Mouse (Mus musculus): ENCODE data around the gene Ints14.
"Not testable (repeated sequence)": the region's sequence is repeated elsewhere in the genome, so short reads cannot be mapped to it uniquely, and the experiment has no call there.

Gene Ints14

GRCm38 (mm10) chr9:65018588-65019121 lies 58.0 kb downstream of the Ints14 start:
- in situ Hi-C loops (cut with MboI, MseI): no loop called here

DNA sequence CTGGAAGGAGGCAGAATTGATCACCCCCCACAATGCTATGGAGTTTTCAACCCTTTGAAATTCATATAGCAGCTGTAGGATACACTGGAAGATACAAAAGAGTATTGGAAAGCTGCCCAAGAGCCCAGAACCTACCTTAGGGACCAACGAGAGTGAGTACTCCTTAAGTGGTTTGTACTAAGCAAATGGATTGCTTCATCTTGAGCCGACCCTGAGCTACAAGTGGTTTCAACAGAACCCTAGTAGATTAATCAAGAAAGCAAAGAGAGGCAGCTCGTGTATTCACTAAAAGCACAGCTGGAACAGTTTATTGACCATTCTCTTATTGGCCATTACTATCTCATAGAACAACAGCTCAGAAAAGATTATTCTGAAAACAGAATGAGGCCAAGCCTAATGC lies 58.4 kb downstream of the Ints14 start:
- in situ Hi-C loops (cut with MboI, MseI): no loop called here

- in situ Hi-C loops (cut with MboI, MseI): no loop called here
These were observed 59.4 kb downstream of the Ints14 start for GRCm38 (mm10) chr9:65020128-65020527.

DNA sequence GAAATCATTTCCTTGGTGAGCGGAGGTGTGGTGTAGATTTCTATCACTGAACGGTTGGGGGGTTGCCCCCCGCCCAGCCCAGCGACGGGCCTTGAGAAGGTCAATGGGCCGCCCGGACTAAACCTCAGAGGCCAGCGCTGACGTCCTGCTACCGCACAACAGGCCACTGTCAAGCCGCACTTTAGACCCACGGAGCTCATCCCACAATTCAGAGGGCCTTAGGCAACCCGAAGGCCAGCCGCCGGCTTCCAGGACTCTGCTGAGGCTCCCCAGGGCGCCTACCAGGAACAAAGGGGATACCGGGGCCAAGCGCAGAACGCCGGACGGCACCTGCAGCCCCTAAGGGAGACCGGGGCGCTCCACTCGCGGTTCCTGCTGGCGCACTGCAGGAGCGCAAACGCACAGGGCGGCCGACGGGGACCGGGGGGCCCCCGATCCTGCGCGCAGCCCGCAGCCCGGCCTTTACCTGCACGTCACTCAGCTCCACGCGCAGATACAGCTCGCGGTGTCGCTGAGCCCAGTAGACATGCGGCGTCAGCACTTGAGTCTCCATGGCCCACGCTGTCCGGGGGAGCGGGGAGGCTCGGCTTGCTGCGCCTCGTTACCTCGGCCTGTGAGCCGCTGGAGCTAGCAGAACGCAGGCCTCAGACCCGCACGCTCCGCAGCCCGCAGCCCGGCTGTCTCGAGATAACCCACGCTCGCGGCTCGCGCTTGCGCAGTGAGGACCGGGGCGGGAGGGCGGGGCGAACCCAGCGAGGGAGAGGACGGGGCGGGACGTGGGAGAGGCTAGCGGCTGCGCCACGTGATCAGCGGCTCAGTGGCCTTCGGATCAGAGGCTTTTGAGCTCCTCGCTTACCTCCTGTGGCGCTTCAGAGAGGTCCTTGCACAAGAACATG lies 60.5 kb downstream of the Ints14 start, which contains the start of gene Hacd3:
Hacd3 (minus strand) TSS at position 703 of the 896 bp plus-strand sequence.
- in situ Hi-C loops (cut with MboI, MseI): no loop called here

GRCm38 (mm10) chr9:65021887-65022579 lies 61.3 kb downstream of the Ints14 start:
- in situ Hi-C loops (cut with MboI, MseI): no loop called here

- in situ Hi-C loops (cut with MboI, MseI): no loop called here
These were observed 62.0 kb downstream of the Ints14 start for GRCm38 (mm10) chr9:65022580-65023135.

GRCm38 (mm10) chr9:65023447-65023846 lies 62.7 kb downstream of the Ints14 start:
- in situ Hi-C loops (cut with MboI, MseI): no loop called here

DNA sequence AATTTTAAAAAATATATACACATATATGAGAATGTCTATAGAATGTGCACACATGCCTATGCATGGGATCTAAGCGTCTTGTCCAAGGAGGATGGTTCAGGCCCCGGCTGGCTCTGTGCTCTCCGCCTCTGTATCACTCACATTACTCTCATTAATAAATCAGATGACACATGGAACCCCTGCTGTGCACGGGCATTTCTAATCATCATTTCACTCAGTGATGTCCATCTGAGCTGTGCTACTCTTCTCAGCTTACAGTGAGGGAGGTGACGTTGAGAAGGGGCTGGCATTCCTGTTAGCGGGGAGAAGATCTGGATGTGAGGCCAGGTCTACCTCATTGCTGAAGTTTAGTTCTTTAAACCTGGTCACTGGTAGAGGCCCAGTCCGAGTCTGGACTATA lies 66.5 kb downstream of the Ints14 start:
- in situ Hi-C loops (cut with MboI, MseI): no loop called here

DNA sequence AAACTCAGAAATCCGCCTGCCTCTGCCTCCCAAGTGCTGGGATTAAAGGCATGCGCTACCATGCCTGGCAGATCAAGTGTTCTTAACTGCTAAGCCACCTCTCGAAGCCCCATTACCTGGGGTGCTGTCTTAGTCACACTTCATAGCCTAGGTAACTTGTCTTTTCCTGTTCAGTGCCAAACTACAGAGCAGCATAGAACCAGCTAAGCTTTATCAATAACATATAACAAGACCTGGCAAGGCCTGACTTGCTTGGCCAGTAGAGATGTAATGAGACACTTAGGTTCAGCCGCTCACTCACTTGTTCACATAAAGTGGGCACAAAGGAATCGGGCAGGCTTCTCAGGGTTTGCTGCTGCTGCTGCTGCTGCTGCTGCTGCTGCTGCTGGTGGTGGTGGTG lies 67.6 kb downstream of the Ints14 start:
- in situ Hi-C loops (cut with MboI, MseI): no loop called here

DNA sequence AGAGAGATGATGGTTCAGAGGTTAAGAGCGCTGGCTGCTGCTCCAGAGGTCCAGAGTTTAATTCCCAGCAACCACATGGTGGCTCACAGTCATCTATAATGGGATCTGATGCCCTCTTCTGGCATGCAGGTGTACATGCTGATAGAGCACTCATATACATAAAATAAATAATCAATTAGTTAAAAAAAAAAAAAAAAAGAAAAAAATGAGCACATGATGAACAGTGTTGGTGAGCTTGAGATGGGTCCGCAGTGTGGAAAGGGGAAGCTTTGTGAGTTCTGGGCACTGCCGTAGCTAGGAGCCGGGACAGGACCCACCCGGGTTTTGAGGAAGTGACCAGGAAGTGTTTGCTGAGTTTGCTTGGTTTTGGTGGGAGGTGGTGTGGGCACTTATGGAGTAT lies 70.7 kb downstream of the Ints14 start:
- in situ Hi-C loops (cut with MboI, MseI): not testable (repeated sequence)

- in situ Hi-C loops (cut with MboI, MseI): no loop called here
These were observed 71.2 kb downstream of the Ints14 start for GRCm38 (mm10) chr9:65031894-65032268.

DNA sequence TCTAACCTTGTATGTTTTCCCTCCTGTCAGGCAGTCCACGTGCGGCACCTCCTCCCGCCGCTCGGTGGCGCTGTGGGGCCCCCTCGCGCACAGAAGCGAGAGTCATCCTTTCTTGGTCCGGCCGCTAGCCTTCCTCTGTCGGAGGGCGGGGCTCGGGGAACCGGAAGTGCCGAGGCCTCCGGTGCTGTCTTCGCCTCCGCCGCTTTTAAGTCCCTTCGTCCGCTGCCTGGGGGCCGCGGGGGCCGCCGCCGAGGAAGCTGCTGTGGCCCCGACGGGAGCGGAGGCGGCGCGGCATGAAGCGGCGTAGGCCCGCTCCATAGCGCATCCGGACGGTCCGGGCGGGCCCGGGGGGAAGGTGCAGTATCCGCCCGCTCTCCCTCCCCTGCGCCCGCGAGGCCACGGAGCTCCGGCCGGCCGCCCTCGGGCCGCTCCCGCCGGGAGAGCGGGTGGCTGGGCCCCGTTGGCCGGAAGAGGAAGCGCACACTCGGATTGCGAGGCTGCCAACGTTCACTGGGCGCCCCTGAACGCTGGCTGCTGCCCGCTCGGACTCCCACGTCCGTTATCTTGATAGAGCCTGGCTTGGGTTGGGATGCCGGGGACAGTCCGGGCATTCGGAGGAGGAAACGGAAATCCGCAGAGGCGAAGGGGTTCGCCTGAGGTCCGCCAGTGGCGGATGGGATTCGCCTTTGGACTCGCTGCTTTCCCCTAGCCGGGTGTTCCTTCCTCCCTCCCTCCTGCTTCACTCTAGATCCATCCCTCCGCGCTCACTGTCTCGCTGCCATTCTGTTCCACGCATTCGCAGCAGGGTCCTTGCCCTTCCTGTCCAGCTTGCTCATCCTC lies 71.8 kb downstream of the Ints14 start, which contains the start of gene Dpp8:
Dpp8 (plus strand) TSS at position 146 of the 840 bp plus-strand sequence.
- in situ Hi-C loops (cut with MboI, MseI): no loop called here

- in situ Hi-C loops (cut with MboI, MseI): no loop called here
These were observed 75.8 kb downstream of the Ints14 start for GRCm38 (mm10) chr9:65036456-65036855.

Measured in regulatory T cell (primary cell).